Mouse (Mus musculus): ENCODE data around the gene Prkag2.
A peak's percentile ranks its signal among the peaks of the same experiment; 100 is the strongest.
"Not testable (repeated sequence)": the region's sequence is repeated elsewhere in the genome, so short reads cannot be mapped to it uniquely, and the experiment has no call there.

The Prkag2 gene

GRCm38 (mm10) chr5:25087064-25087463 lies 13.4 kb downstream of the Prkag2 start:
- no peak for DNase-seq (ENCODE audit: low read depth, low spot score)

- no peak for DNase-seq (ENCODE audit: low read depth, low spot score)
Observed at GRCm38 (mm10) chr5:25086234-25086633, 14.2 kb downstream of the Prkag2 start.

- DNase-seq (ENCODE audit: low read depth, low spot score): no peak
Observed at GRCm38 (mm10) chr5:25085170-25085569, 15.3 kb downstream of the Prkag2 start.

- no peak for DNase-seq (ENCODE audit: low read depth, low spot score)
Observed at GRCm38 (mm10) chr5:25083816-25084215, 16.6 kb downstream of the Prkag2 start.

- DNase-seq (ENCODE audit: low read depth, low spot score): no peak
Observed at GRCm38 (mm10) chr5:25082542-25082941, 17.9 kb downstream of the Prkag2 start.

GRCm38 (mm10) chr5:25081545-25081944 lies 18.9 kb downstream of the Prkag2 start:
- DNase-seq (ENCODE audit: low read depth, low spot score): peak; percentile 46

GRCm38 (mm10) chr5:25080994-25081393 lies 19.4 kb downstream of the Prkag2 start:
- DNase-seq (ENCODE audit: low read depth, low spot score): no peak

GRCm38 (mm10) chr5:25080438-25080945 lies 19.9 kb downstream of the Prkag2 start:
- no peak for DNase-seq (ENCODE audit: low read depth, low spot score)

GRCm38 (mm10) chr5:25079766-25080265 lies 20.6 kb downstream of the Prkag2 start:
- DNase-seq (ENCODE audit: low read depth, low spot score): no peak

- DNase-seq (ENCODE audit: low read depth, low spot score): no peak
Observed at GRCm38 (mm10) chr5:25077873-25078651, 22.4 kb downstream of the Prkag2 start.

GRCm38 (mm10) chr5:25077258-25077657 lies 23.2 kb downstream of the Prkag2 start:
- DNase-seq (ENCODE audit: low read depth, low spot score): not testable (repeated sequence)

GRCm38 (mm10) chr5:25075623-25076022 lies 24.8 kb downstream of the Prkag2 start:
- no peak for DNase-seq (ENCODE audit: low read depth, low spot score)

GRCm38 (mm10) chr5:25069815-25070214 lies 30.6 kb downstream of the Prkag2 start:
- no peak for DNase-seq (ENCODE audit: low read depth, low spot score)

GRCm38 (mm10) chr5:25067122-25067521 lies 33.3 kb downstream of the Prkag2 start:
- DNase-seq (ENCODE audit: low read depth, low spot score): no peak

- no peak for DNase-seq (ENCODE audit: low read depth, low spot score)
Observed at GRCm38 (mm10) chr5:25064270-25065232, 35.9 kb downstream of the Prkag2 start.

- DNase-seq (ENCODE audit: low read depth, low spot score): no peak
Observed at GRCm38 (mm10) chr5:25062506-25063132, 37.8 kb downstream of the Prkag2 start.

- DNase-seq (ENCODE audit: low read depth, low spot score): no peak
Observed at GRCm38 (mm10) chr5:25058853-25059741, 41.3 kb downstream of the Prkag2 start.

- no peak for DNase-seq (ENCODE audit: low read depth, low spot score)
Observed at GRCm38 (mm10) chr5:25058417-25058816, 42.0 kb downstream of the Prkag2 start.

- DNase-seq (ENCODE audit: low read depth, low spot score): no peak
Observed at GRCm38 (mm10) chr5:25055288-25055687, 45.2 kb downstream of the Prkag2 start.

GRCm38 (mm10) chr5:25053971-25054658 lies 46.3 kb downstream of the Prkag2 start:
- no peak for DNase-seq (ENCODE audit: low read depth, low spot score)
